Mouse (Mus musculus) kidney, embryonic 15.5 days (tissue): ENCODE measurements around the gene 1700016D06Rik. TPM values are rescaled to one million over a fixed set of nuclear protein-coding genes. Genes with fewer than 3 reads are reported as not detected.

Source experiments
- ATAC-seq: fragments of 200-750 bp; cut with Nextera tagmentation; replicated peaks from 2 replicates; pipeline ENCODE4 v1.8.0; 2017; ENCODE audit warnings: moderate TSS enrichment; ENCODE audit not compliant: low FRiP score
- H3K27ac ChIP-seq: fragments of 300-500 bp; sonication (generic); 2 replicates; pipeline ENCODE4 v1.5.1; 2015; ENCODE audit warnings: mild to moderate bottlenecking, inconsistent platforms
- H3K27me3 ChIP-seq: fragments of 300-500 bp; sonication (generic); 2 replicates; pipeline ENCODE4 v1.6.1; 2015; ENCODE audit warnings: inconsistent platforms
- H3K36me3 ChIP-seq: fragments of 300-500 bp; sonication (generic); 2 replicates; pipeline ENCODE4 v1.6.1; 2015; ENCODE audit warnings: inconsistent platforms
- H3K4me1 ChIP-seq: fragments of 300-500 bp; sonication (generic); 2 replicates; pipeline ENCODE4 v1.6.1; 2015; ENCODE audit warnings: inconsistent platforms
- H3K4me2 ChIP-seq: fragments of 300-500 bp; sonication (generic); 2 replicates; pipeline ENCODE4 v1.6.1; 2015; ENCODE audit warnings: moderate library complexity, mild to moderate bottlenecking, inconsistent platforms
- H3K4me3 ChIP-seq: fragments of 300-500 bp; sonication (generic); replicated peaks from 2 replicates; pipeline ENCODE4 v1.5.1; 2015; ENCODE audit warnings: mild to moderate bottlenecking, inconsistent platforms
- H3K9ac ChIP-seq: fragments of 300-500 bp; sonication (generic); 2 replicates; pipeline ENCODE4 v1.6.1; 2015; ENCODE audit warnings: mild to moderate bottlenecking, inconsistent platforms
- H3K9me3 ChIP-seq: fragments of 300-500 bp; sonication (generic); replicated peaks from 2 replicates; pipeline ENCODE4 v1.6.1; 2016; ENCODE audit warnings: inconsistent platforms
- WGBS: fragments of 180-500 bp; shearing (Covaris S2); methylation state at CpG from one replicate; pipeline ENCODE4 v1.1.7; 2015; ENCODE audit warnings: mixed read lengths; 5-methylcytosine and 5-hydroxymethylcytosine counted together
- polyA plus RNA-seq: library from polyadenylated mRNA; unstranded; fragments of >200 nt; fragmentation: Nextera tagmentation; extraction: Ambion mirVana; gene quantifications from 2 replicates; pipeline ENCODE4 v1.2.1, GENCODE M21; 2015

Gene 1700016D06Rik
- not detected in 2 replicates for polyA plus RNA-seq

GRCm38 (mm10) chr8:11701033-11701362 lies at the start of gene 1700016D06Rik:
Gene 1700016D06Rik, minus strand, starts transcription at chr8:11701063.
- peak within 1 kb of the TSS; percentile 59 for H3K4me2 ChIP-seq
- 63% methylated on average over 6 of the region's 6 CpGs for WGBS
- 0 out of 2 replicates have a peak within 1 kb of the TSS, but pooled peaks have one; percentile 3 for H3K27ac ChIP-seq
- no peak for ATAC-seq
- H3K9ac ChIP-seq, result no peak within 1 kb of the TSS
- H3K27me3 ChIP-seq, result peaks cover 10% of the 10 kb centered on the region; the same call in 1 of the 2 replicates
- peaks cover 13% of the 10 kb centered on the region for H3K4me1 ChIP-seq
- no peaks in the 10 kb centered on the region for H3K9me3 ChIP-seq
- peak within 1 kb of the TSS; percentile 27 for H3K4me3 ChIP-seq
- H3K36me3 ChIP-seq, result no peaks in the 10 kb centered on the region

- no peak for ATAC-seq
- H3K27me3 ChIP-seq, result no peaks in the 10 kb centered on the region
- 68% methylated on average over 6 of the region's 6 CpGs for WGBS
- no peak overlapping the region for H3K4me3 ChIP-seq
- peaks cover 15% of the 10 kb centered on the region for H3K4me1 ChIP-seq
- H3K9ac ChIP-seq, result no peak overlapping the region
- H3K9me3 ChIP-seq, result no peaks in the 10 kb centered on the region
- no peak overlapping the region for H3K27ac ChIP-seq
- no peaks in the 10 kb centered on the region for H3K36me3 ChIP-seq
- H3K4me2 ChIP-seq, result no peak overlapping the region
These were observed 48.6 kb upstream of the 1700016D06Rik start for GRCm38 (mm10) chr8:11749472-11749871.

DNA sequence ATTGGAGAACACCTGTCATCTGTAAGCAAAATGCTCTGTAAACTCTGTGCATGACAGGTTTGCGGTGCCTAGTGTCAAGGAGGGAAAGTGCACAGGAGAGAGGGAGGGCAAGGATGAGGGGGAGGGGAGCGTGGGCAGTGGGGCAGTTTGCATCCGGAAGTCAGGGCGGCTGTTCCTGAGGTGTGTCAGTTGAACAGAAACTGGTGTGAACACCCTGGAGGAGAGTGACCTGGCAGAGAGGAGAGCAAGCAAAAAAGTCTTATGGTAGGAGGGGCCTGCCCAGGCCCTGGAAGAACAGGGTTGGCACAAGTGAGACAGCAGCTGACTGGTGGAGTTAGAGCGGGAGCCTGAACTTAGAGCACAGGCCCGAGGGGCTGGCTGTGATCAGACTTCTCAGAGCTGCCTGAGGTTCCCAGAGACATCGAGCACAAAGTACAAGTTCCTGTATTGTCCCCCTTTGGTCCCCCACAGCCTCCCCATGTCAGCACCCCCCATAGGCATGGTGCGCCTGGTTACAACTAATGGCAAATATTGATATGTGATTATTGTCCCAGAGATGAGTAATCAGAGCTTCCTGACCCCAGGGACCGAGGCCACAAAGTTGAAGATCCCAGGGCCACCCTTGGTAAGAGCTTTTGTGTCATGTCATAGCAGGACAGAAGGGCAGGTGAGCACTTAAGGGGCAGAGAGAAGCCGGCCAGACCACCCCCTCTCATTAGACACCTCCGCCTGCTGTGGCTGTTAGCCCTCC lies 46.2 kb upstream of the 1700016D06Rik start:
- 51% methylated on average over 11 of the region's 11 CpGs for WGBS
- Histone ChIP-seq H3K27me3 (no peaks in the 10 kb centered on the region), H3K4me1 (peaks cover 20% of the 10 kb centered on the region), H3K27ac (no peak overlapping the region), H3K9me3 (no peaks in the 10 kb centered on the region), H3K4me3 (no peak overlapping the region), H3K9ac (no peak overlapping the region), H3K4me2 (no peak overlapping the region), H3K36me3 (no peaks in the 10 kb centered on the region)
- ATAC-seq, result peak; percentile 34; the same call in 1 of the 2 replicates

DNA sequence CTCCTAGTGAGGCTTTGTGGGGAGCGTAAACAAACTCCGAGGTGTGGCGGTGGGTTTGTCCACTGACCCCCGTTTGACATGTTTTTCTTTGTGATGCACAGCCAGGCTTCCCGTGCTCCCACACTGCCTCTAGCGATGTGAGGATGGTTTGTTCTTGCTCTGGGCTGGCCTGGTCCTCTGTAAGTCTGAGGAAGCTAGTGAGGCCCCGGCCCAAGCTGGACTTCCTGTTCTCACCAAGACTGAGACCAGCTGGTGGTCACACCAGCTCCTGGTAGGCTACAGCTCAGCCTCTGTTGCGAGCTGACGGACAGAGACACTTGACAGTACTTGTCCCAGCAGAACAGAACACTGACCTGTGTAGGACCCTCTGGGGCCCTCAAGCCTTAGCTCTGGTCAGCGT lies 42.7 kb upstream of the 1700016D06Rik start:
- no peaks in the 10 kb centered on the region for H3K36me3 ChIP-seq
- no peak overlapping the region for H3K4me3 ChIP-seq
- H3K27me3 ChIP-seq, result no peaks in the 10 kb centered on the region
- no peak overlapping the region for H3K4me2 ChIP-seq
- ATAC-seq, result no peak
- H3K27ac ChIP-seq, result no peak overlapping the region
- peaks cover 20% of the 10 kb centered on the region for H3K4me1 ChIP-seq
- 45% methylated on average over 10 of the region's 10 CpGs for WGBS
- H3K9me3 ChIP-seq, result no peaks in the 10 kb centered on the region
- H3K9ac ChIP-seq, result no peak overlapping the region

GRCm38 (mm10) chr8:11740857-11741256 lies 40.0 kb upstream of the 1700016D06Rik start:
- WGBS, result 82% methylated on average over 2 of the region's 2 CpGs
- H3K27me3 ChIP-seq, result no peaks in the 10 kb centered on the region
- no peak for ATAC-seq

DNA sequence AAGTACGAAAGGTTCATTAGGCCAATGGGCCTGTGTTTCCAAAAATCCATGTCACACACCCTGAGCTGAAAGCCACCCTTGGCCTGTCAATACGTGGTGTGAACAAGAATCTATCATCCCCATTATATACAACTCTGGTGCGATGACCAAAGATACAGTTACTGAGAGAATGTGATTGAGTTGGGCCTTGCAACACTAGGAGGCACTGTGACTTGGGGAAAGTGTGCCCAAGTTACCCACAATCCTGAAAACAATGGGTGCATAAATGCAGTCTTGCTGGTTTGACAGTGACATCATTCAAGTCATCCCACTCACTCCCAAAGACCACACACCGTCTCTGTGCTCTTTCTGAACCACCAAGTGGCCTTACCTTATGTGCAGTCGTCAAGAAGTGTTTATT lies 38.2 kb upstream of the 1700016D06Rik start:
- Histone ChIP-seq H3K27me3 (no peaks in the 10 kb centered on the region; the same call in 1 of the 2 replicates), H3K9me3 (no peaks in the 10 kb centered on the region), H3K27ac (no peak overlapping the region), H3K9ac (no peak overlapping the region), H3K4me3 (no peak overlapping the region), H3K4me2 (no peak overlapping the region), H3K36me3 (no peaks in the 10 kb centered on the region), H3K4me1 (0 out of 2 replicates have a peak, but pooled peaks cover 5% of the 10 kb centered on the region)
- 79% methylated on average over 5 of the region's 5 CpGs for WGBS
- no peak for ATAC-seq

More at GRCm38 (mm10) chr8:11740857-11741256, 40.0 kb upstream of the 1700016D06Rik start:
- no peaks in the 10 kb centered on the region for H3K9me3 ChIP-seq
- no peak overlapping the region for H3K27ac ChIP-seq
- no peak overlapping the region for H3K4me3 ChIP-seq
- H3K4me2 ChIP-seq, result no peak overlapping the region
- H3K36me3 ChIP-seq, result no peaks in the 10 kb centered on the region
- H3K4me1 ChIP-seq, result 0 out of 2 replicates have a peak, but pooled peaks cover 5% of the 10 kb centered on the region
- H3K9ac ChIP-seq, result no peak overlapping the region

- WGBS, result 75% methylated on average over 6 of the region's 6 CpGs
- H3K9me3 ChIP-seq, result no peaks in the 10 kb centered on the region
- no peaks in the 10 kb centered on the region for H3K36me3 ChIP-seq
- no peak overlapping the region for H3K27ac ChIP-seq
- H3K27me3 ChIP-seq, result no peaks in the 10 kb centered on the region; the same call in 1 of the 2 replicates
- no peak overlapping the region for H3K4me2 ChIP-seq
- no peaks in the 10 kb centered on the region for H3K4me1 ChIP-seq
- ATAC-seq, result no peak
- no peak overlapping the region for H3K4me3 ChIP-seq
- no peak overlapping the region for H3K9ac ChIP-seq
These were observed 36.2 kb upstream of the 1700016D06Rik start for GRCm38 (mm10) chr8:11737096-11737495.

DNA sequence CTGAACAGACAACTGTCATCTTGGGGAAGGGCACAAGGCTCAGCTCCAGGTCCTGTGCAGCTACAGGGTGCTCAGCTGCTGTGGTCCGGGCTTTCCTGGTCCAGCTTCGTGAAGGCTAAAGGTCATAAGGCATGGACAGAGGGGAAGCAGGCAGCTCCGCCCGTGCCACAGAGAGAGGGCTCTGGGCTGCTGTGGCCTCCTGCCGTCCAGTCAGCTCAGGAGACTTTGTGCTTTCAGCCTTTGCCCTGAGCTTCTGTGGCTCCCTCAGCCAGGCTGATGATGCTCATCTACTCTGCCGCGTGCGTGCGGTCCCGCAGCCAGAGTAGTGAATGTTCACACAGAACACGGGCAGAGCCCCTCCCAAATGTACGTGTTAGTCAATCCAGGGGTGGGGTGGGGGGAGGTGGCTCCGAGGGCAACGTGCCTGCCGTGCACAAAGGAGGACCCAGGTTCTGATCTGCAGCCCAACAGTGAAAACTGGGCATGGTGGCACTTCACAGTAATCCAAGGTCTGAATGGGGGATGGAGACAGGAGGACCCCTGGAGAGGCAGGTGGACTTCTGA lies 34.9 kb upstream of the 1700016D06Rik start:
- no peak overlapping the region for H3K27ac ChIP-seq
- 80% methylated on average over 15 of the region's 15 CpGs for WGBS

GRCm38 (mm10) chr8:11730271-11730940 lies 29.5 kb upstream of the 1700016D06Rik start:
- no peak for ATAC-seq
- WGBS, result 69% methylated on average over 12 of the region's 12 CpGs
- Histone ChIP-seq H3K4me2 (no peak overlapping the region), H3K4me3 (no peak overlapping the region), H3K9ac (no peak overlapping the region), H3K36me3 (no peaks in the 10 kb centered on the region), H3K9me3 (no peaks in the 10 kb centered on the region), H3K27ac (no peak overlapping the region), H3K27me3 (peaks cover 60% of the 10 kb centered on the region), H3K4me1 (peaks cover 17% of the 10 kb centered on the region)

More for the DNA sequence above, 34.9 kb upstream of the 1700016D06Rik start:
- no peaks in the 10 kb centered on the region for H3K9me3 ChIP-seq
- peak; percentile 36; the same call in 1 of the 2 replicates for ATAC-seq
- no peak overlapping the region for H3K4me2 ChIP-seq
- no peaks in the 10 kb centered on the region for H3K36me3 ChIP-seq
- peaks cover 6% of the 10 kb centered on the region for H3K27me3 ChIP-seq
- H3K4me1 ChIP-seq, result no peaks in the 10 kb centered on the region
- no peak overlapping the region for H3K9ac ChIP-seq
- no peak overlapping the region for H3K4me3 ChIP-seq

GRCm38 (mm10) chr8:11728482-11729295 lies 27.8 kb upstream of the 1700016D06Rik start:
- Histone ChIP-seq H3K9ac (peak overlapping the region; percentile 55), H3K27ac (no peak overlapping the region), H3K4me3 (peak overlapping the region; percentile 60), H3K36me3 (no peaks in the 10 kb centered on the region), H3K27me3 (peaks cover 77% of the 10 kb centered on the region), H3K9me3 (no peaks in the 10 kb centered on the region), H3K4me2 (peak overlapping the region; percentile 97), H3K4me1 (peaks cover 17% of the 10 kb centered on the region)
- ATAC-seq, result peak; percentile 38
- 1% methylated on average over 61 of the region's 61 CpGs for WGBS

DNA sequence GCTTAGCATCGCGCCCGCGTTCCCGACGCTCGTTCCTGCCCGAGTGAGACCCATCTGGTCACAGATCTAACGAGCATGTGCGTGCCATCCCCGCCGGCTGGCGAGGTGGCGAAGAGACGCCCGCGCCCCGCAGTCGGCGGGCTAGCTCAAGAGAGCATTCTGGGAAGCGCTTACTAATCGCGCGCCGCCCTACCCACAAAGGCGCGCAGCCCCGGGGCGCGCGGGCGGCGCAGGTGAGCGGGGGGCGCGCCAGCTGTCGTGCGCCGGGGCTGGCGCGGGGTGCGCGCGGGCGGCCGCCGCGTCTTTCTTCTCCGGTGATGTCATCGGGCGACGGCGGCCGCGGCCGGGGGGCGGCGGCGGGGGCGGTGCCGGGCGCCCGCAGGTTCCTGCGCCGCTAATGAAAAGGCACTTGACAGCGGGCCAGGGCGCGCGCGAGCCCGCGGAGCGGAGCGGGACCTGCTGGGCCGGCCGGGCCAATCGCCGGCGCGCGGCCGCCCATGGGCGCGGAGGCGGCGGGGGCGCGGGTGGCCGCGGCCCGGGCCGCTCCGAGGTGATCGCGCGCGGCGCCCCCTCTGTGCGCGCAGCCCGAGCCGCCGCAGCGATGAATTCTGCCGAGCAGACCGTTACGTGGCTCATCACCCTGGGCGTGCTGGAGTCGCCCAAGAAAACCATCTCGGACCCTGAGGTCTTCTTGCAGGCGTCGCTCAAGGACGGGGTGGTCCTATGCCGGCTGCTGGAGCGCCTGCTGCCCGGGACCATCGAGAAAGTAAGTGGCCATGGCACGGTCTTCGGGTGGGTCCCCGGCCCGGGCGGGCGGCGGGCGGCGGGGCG lies 27.0 kb upstream of the 1700016D06Rik start, which contains the start of gene Arhgef7:
Arhgef7 (plus strand) TSS at position 71 of the 831 bp plus-strand sequence.
- Histone ChIP-seq H3K4me1 (peaks cover 17% of the 10 kb centered on the region), H3K9me3 (no peaks in the 10 kb centered on the region), H3K36me3 (no peaks in the 10 kb centered on the region), H3K4me2 (peak within 1 kb of the TSS; percentile 97), H3K9ac (peak within 1 kb of the TSS; percentile 55), H3K27me3 (peaks cover 85% of the 10 kb centered on the region), H3K27ac (no peak within 1 kb of the TSS), H3K4me3 (peak within 1 kb of the TSS; percentile 60)
- ATAC-seq, result peak; percentile 73
- under 1% methylated on average over 95 of the region's 127 CpGs for WGBS
